Mouse (Mus musculus): ENCODE data around the gene Tspan18. TPM values are rescaled to one million over a fixed set of nuclear protein-coding genes. Genes with fewer than 3 reads are reported as not detected.

The Tspan18 gene
- polyA plus RNA-seq, 1 experiment from 2014 or later, result 71.9 TPM

DNA sequence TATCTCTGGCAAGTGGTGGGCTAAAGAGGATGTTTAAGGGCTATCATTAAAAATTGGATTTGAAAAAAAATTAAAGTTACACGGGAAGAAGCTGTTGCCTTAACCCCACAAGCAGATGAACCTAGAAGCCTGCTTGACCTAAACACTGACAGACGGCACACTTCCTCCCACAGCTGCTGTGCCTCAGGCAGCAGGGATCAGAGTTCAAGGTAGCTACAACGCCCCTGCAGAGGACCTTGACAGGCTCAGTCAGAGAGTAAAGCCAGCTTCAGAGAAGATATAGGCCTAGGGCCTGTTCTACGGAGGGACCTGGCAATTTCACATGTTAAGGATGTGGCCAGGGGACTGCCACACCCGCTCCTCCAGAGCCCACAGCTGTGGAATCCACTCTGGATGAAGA, 161.8 kb downstream of the Tspan18 start:
- Histone ChIP-seq H3K27me3 (ENCODE audit: control insufficient read depth, insufficient read depth, low read length) (no peaks in the 10 kb centered on the region), H3K36me3 (ENCODE audit: control insufficient read depth, insufficient read depth, low read length) (no peaks in the 10 kb centered on the region), H3K9ac (ENCODE audit: low read length) (no peak overlapping the region), H3K27ac (ENCODE audit: low read depth, low read length) (no peak overlapping the region), H3K4me1 (ENCODE audit: control insufficient read depth, insufficient read depth, low read length) (peaks cover 26% of the 10 kb centered on the region), H3K9me3 (ENCODE audit: control insufficient read depth, low read length) (no peaks in the 10 kb centered on the region), H3K4me3 (ENCODE audit: low read depth, low read length) (no peak overlapping the region), H3K4me2 (ENCODE audit: low read depth) (no peak overlapping the region)
- 57% methylated on average over 5 of the region's 5 CpGs for WGBS
- ATAC-seq (ENCODE audit: insufficient read depth, low FRiP score, low TSS enrichment), result no peak
- DNase-seq (ENCODE audit: low spot score), result no peak

DNA sequence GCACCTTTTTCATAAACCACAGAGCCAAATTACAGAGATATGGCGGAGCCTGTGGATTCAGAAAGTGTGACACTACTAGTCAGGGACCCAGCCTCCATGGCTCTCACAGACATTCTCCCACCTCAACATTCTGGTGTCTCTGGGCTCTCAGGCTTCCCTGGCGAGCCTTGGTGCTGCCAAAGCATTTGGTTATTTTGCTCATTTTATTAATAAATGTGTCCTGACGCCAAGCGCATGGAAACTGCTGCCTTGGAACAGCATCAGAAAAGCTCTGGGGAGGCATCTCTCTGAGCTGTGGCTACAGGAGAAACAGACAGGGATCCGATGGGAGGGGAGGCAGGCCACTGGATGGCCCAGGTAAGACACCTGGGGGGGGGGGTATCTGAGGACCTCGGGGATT, 162.4 kb downstream of the Tspan18 start:
- no peak overlapping the region for H3K4me2 ChIP-seq (ENCODE audit: low read depth)
- H3K9me3 ChIP-seq (ENCODE audit: control insufficient read depth, low read length), result no peaks in the 10 kb centered on the region
- no peak overlapping the region for H3K27ac ChIP-seq (ENCODE audit: low read depth, low read length)
- H3K9ac ChIP-seq (ENCODE audit: low read length), result no peak overlapping the region
- H3K27me3 ChIP-seq (ENCODE audit: control insufficient read depth, insufficient read depth, low read length), result no peaks in the 10 kb centered on the region
- H3K4me1 ChIP-seq (ENCODE audit: control insufficient read depth, insufficient read depth, low read length), result peaks cover 22% of the 10 kb centered on the region
- no peak for DNase-seq (ENCODE audit: low spot score)
- no peaks in the 10 kb centered on the region for H3K36me3 ChIP-seq (ENCODE audit: control insufficient read depth, insufficient read depth, low read length)
- no peak overlapping the region for H3K4me3 ChIP-seq (ENCODE audit: low read depth, low read length)
- 83% methylated on average over 6 of the region's 6 CpGs for WGBS
- ATAC-seq (ENCODE audit: insufficient read depth, low FRiP score, low TSS enrichment), result no peak

DNA sequence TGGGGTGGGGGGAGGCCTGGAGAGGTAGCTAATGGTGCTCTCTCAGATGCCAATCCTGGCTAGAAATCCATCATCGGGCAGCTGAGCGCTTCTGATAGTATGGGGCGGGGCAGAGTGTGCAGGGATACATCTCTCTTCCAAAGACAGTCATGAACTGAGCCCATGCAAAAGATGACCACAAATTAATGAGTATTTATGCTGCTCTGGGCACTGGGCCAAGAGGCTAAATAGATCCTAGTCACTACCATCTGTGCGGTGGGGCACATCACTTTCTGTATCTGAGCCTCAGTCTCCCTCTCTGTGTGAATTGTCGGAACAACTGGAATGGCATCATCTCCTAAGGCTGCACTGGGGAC, 163.5 kb downstream of the Tspan18 start:
- no peak for DNase-seq (ENCODE audit: low spot score)
- Histone ChIP-seq H3K27me3 (ENCODE audit: control insufficient read depth, insufficient read depth, low read length) (no peaks in the 10 kb centered on the region), H3K9me3 (ENCODE audit: control insufficient read depth, low read length) (no peaks in the 10 kb centered on the region), H3K36me3 (ENCODE audit: control insufficient read depth, insufficient read depth, low read length) (no peaks in the 10 kb centered on the region), H3K4me3 (ENCODE audit: low read depth, low read length) (no peak overlapping the region), H3K4me2 (ENCODE audit: low read depth) (no peak overlapping the region), H3K4me1 (ENCODE audit: control insufficient read depth, insufficient read depth, low read length) (peaks cover 12% of the 10 kb centered on the region), H3K9ac (ENCODE audit: low read length) (no peak overlapping the region), H3K27ac (ENCODE audit: low read depth, low read length) (no peak overlapping the region)
- no peak for ATAC-seq (ENCODE audit: insufficient read depth, low FRiP score, low TSS enrichment)
- WGBS, result 77% methylated on average over 5 of the region's 5 CpGs

DNA sequence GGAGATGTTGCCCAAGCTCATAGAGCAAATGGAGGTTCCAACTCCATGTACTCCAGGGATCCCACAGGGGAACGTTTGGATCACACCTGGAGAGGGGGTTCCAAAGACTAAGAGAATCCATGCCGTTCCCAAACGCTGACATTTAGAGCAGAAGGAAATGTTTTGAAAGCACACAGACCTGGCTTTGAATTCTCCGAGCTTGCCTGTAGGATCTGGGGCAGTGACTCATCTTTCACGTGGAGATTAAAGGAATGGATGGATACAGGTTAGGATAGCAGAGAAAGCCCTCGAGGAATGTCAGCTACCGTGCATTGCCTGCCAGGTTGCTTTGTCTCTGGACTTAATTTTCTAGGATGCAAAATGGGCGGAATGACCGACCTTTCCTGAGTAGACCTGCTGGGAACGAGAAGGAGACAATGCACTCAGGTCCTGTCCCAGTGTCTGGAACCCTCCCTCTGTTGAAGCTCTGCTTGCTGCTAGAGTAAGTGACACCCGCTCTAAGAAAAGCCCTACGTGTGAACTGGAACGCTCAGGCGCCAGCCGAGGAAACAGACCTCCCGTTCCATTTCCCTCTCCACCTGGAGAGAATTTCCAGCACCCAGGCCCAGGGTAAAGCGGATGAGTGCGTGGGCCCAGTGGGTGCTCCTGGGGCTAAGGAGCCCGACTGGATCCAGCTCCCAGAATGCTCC, 164.0 kb downstream of the Tspan18 start:
- ATAC-seq (ENCODE audit: insufficient read depth, low FRiP score, low TSS enrichment), result no peak
- no peak for DNase-seq (ENCODE audit: low spot score)
- no peaks in the 10 kb centered on the region for H3K36me3 ChIP-seq (ENCODE audit: control insufficient read depth, insufficient read depth, low read length)
- 74% methylated on average over 19 of the region's 19 CpGs for WGBS
- H3K9ac ChIP-seq (ENCODE audit: low read length), result no peak overlapping the region
- no peak overlapping the region for H3K4me2 ChIP-seq (ENCODE audit: low read depth)
- H3K27ac ChIP-seq (ENCODE audit: low read depth, low read length), result no peak overlapping the region
- no peak overlapping the region for H3K4me3 ChIP-seq (ENCODE audit: low read depth, low read length)
- H3K4me1 ChIP-seq (ENCODE audit: control insufficient read depth, insufficient read depth, low read length), result peaks cover 9% of the 10 kb centered on the region
- H3K9me3 ChIP-seq (ENCODE audit: control insufficient read depth, low read length), result no peaks in the 10 kb centered on the region
- no peaks in the 10 kb centered on the region for H3K27me3 ChIP-seq (ENCODE audit: control insufficient read depth, insufficient read depth, low read length)

DNA sequence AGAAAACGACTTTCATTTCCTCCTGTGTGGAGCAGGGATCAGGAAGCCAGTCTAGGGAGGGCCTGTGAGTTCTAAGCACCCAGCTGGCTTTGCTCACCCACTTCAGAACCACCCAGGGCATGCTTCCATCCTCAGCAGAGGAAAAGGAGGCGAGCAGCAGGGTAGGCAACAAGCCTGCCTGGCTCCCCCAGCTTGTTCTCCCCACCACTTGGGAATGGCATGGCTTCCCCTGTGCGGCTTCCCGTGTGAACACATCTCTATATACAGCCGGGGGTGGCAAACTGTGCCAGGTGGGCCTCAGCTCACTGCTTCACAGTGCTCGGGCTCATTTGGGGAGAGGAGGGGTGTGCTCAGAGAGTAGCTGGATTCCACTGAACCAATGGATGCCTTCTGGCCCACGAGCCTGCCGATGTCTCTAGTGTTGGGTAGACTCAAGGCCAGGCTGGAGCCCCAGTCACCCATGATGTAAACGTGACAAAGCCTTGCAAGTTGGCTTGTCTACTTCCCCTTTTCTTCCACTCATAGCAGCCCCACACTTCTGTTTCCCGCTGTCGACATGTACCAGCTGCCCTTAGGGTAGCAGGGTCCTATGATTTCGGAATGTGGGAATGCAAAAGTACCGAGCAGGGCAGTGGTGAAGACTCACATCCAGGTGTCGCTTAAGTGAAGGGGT, 167.4 kb downstream of the Tspan18 start:
- Histone ChIP-seq H3K27me3 (ENCODE audit: control insufficient read depth, insufficient read depth, low read length) (no peaks in the 10 kb centered on the region), H3K4me2 (ENCODE audit: low read depth) (no peak overlapping the region), H3K4me1 (ENCODE audit: control insufficient read depth, insufficient read depth, low read length) (no peaks in the 10 kb centered on the region), H3K27ac (ENCODE audit: low read depth, low read length) (no peak overlapping the region), H3K9me3 (ENCODE audit: control insufficient read depth, low read length) (no peaks in the 10 kb centered on the region), H3K9ac (ENCODE audit: low read length) (no peak overlapping the region), H3K36me3 (ENCODE audit: control insufficient read depth, insufficient read depth, low read length) (no peaks in the 10 kb centered on the region), H3K4me3 (ENCODE audit: low read depth, low read length) (no peak overlapping the region)
- DNase-seq (ENCODE audit: low spot score) (no peak), ATAC-seq (ENCODE audit: insufficient read depth, low FRiP score, low TSS enrichment) (no peak)
- WGBS, result 83% methylated on average over 14 of the region's 14 CpGs

DNA sequence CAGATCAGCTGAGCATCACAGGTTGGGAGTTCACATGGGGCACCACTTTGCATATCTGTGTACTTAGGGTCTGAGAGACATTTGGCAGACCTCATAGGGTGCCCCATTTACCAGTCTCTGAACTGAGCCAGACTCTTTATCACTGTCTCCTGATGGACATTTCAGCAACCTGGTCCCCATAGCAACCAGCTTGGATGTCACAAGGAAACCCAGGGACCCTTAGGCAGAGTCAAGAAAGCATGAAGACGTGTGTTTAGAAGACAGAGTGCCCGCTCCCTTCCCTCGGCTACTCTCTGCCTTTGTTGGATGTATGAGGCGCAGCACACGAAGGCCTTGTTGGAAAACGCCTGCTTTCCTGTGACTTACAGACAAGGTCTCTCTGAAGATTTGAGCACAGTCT, 168.0 kb downstream of the Tspan18 start:
- DNase-seq (ENCODE audit: low spot score) (no peak), ATAC-seq (ENCODE audit: insufficient read depth, low FRiP score, low TSS enrichment) (no peak)
- Histone ChIP-seq H3K9ac (ENCODE audit: low read length) (no peak overlapping the region), H3K4me2 (ENCODE audit: low read depth) (no peak overlapping the region), H3K27ac (ENCODE audit: low read depth, low read length) (no peak overlapping the region), H3K4me3 (ENCODE audit: low read depth, low read length) (no peak overlapping the region), H3K9me3 (ENCODE audit: control insufficient read depth, low read length) (no peaks in the 10 kb centered on the region), H3K36me3 (ENCODE audit: control insufficient read depth, insufficient read depth, low read length) (no peaks in the 10 kb centered on the region), H3K4me1 (ENCODE audit: control insufficient read depth, insufficient read depth, low read length) (no peaks in the 10 kb centered on the region), H3K27me3 (ENCODE audit: control insufficient read depth, insufficient read depth, low read length) (no peaks in the 10 kb centered on the region)
- WGBS, result 81% methylated on average over 6 of the region's 6 CpGs

DNA sequence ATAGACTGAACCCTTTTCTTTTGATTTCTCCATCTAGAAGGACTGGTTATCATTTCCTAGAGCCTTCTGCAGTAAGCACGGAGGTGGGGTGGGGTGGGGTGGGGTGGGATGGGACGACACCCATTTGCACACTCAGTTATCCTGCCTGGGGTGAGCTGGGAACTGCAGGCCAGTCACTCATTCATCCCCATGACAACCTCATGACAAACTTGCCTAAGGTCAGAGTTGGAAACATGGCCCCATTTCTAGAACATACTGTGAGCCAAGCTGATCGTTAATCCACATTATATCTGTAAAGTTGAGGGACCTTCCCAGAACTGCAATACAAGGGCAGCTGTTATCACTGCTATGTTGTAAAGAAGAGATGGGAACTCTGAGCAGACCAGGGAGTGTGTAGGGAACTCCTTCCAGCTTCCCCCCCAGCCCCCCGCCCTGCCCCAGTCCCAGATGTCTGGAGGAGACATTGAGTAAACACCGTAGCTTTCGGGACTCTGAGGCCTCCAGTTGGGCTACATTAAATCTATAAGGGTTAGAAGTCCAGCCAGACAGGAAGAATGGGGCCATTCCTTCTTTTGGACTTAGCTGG, 170.5 kb downstream of the Tspan18 start:
- ATAC-seq (ENCODE audit: insufficient read depth, low FRiP score, low TSS enrichment) (no peak), DNase-seq (ENCODE audit: low spot score) (no peak)
- no peak overlapping the region for H3K9ac ChIP-seq (ENCODE audit: low read length)
- no peaks in the 10 kb centered on the region for H3K27me3 ChIP-seq (ENCODE audit: control insufficient read depth, insufficient read depth, low read length)
- H3K4me3 ChIP-seq (ENCODE audit: low read depth, low read length), result no peak overlapping the region
- H3K36me3 ChIP-seq (ENCODE audit: control insufficient read depth, insufficient read depth, low read length), result no peaks in the 10 kb centered on the region
- H3K27ac ChIP-seq (ENCODE audit: low read depth, low read length), result no peak overlapping the region
- WGBS, result 88% methylated on average over 6 of the region's 6 CpGs
- H3K4me2 ChIP-seq (ENCODE audit: low read depth), result no peak overlapping the region
- H3K4me1 ChIP-seq (ENCODE audit: control insufficient read depth, insufficient read depth, low read length), result no peaks in the 10 kb centered on the region
- H3K9me3 ChIP-seq (ENCODE audit: control insufficient read depth, low read length), result no peaks in the 10 kb centered on the region

DNA sequence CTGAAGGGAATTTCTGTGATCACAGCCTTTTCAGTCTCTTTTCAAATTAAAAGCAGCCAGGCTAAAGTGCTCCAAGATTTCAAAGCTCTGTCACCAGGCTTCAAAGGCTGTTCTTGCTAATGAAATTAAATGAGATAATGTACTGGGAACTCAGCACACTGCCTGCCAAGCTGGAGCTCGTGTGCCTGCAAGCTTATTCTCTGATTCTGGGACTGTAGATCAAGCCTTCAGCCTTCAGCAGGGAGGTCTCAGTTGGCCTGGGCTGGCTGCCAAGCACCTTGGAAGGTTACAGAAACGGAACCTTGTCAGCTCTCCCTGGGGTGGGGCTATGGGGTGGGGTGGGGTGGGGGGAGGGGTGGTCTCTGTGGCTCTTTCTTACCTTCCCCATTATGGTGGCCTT, 171.0 kb downstream of the Tspan18 start:
- H3K27ac ChIP-seq (ENCODE audit: low read depth, low read length), result no peak overlapping the region
- no peaks in the 10 kb centered on the region for H3K4me1 ChIP-seq (ENCODE audit: control insufficient read depth, insufficient read depth, low read length)
- ATAC-seq (ENCODE audit: insufficient read depth, low FRiP score, low TSS enrichment) (no peak), DNase-seq (ENCODE audit: low spot score) (no peak)
- H3K36me3 ChIP-seq (ENCODE audit: control insufficient read depth, insufficient read depth, low read length), result no peaks in the 10 kb centered on the region
- no peak overlapping the region for H3K4me2 ChIP-seq (ENCODE audit: low read depth)
- 54% methylated on average over 2 of the region's 2 CpGs for WGBS
- no peak overlapping the region for H3K4me3 ChIP-seq (ENCODE audit: low read depth, low read length)
- H3K9me3 ChIP-seq (ENCODE audit: control insufficient read depth, low read length), result no peaks in the 10 kb centered on the region
- H3K27me3 ChIP-seq (ENCODE audit: control insufficient read depth, insufficient read depth, low read length), result no peaks in the 10 kb centered on the region
- H3K9ac ChIP-seq (ENCODE audit: low read length), result no peak overlapping the region

DNA sequence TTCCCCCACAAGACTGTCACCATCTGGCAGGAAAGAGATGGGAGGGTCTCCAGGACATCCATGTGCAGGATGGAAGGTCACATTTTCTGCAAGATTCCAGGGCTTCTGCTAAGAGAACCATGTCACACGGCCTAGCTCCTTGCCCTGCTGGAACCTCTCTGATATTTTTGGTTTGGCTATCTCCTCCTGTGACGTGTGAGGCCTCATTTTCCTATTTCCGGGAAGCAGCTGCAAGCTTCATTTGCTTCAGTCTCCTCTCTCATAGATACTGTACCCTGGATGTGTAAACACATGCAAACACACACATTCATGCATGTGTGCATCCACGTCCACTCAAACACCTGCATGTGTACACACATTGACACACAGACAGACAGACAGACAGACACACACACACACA, 171.5 kb downstream of the Tspan18 start:
- Histone ChIP-seq H3K27ac (ENCODE audit: low read depth, low read length) (no peak overlapping the region), H3K27me3 (ENCODE audit: control insufficient read depth, insufficient read depth, low read length) (no peaks in the 10 kb centered on the region), H3K4me2 (ENCODE audit: low read depth) (no peak overlapping the region), H3K4me1 (ENCODE audit: control insufficient read depth, insufficient read depth, low read length) (no peaks in the 10 kb centered on the region), H3K36me3 (ENCODE audit: control insufficient read depth, insufficient read depth, low read length) (no peaks in the 10 kb centered on the region), H3K9me3 (ENCODE audit: control insufficient read depth, low read length) (no peaks in the 10 kb centered on the region), H3K9ac (ENCODE audit: low read length) (no peak overlapping the region), H3K4me3 (ENCODE audit: low read depth, low read length) (no peak overlapping the region)
- DNase-seq (ENCODE audit: low spot score), result no peak
- 85% methylated on average over 4 of the region's 4 CpGs for WGBS
- no peak for ATAC-seq (ENCODE audit: insufficient read depth, low FRiP score, low TSS enrichment)

All from neural tube, embryonic 11.5 days (tissue).